8 mouse cellular contexts compared by ENCODE assay signal in genomic region chr9:20743946-20744738, GRCm38 (mm10). TPM values are rescaled to one million over a fixed set of nuclear protein-coding genes. Genes with fewer than 3 reads are reported as not detected.
A peak's percentile ranks its signal among the peaks of the same experiment; 100 is the strongest.
DNase-seq lines count a peak whose midpoint lies in the region; ATAC-seq lines count a peak whose summit lies in the region.

No protein-coding gene starts in this region.

- no peaks in the 10 kb centered on the region for H3K36me3 ChIP-seq in forebrain, embryonic 13.5 days (ENCODE audit: poor library complexity, severe bottlenecking)

- H3K27ac ChIP-seq in forebrain, embryonic 13.5 days = no peak overlapping the region

- peak overlapping the region; percentile 61 for H3K4me3 ChIP-seq in forebrain, embryonic 13.5 days

- H3K27me3 ChIP-seq in forebrain, embryonic 13.5 days = peaks cover 36% of the 10 kb centered on the region

- 9% methylated on average over 22 of the region's 22 CpGs for WGBS in forebrain, embryonic 13.5 days

- no peak for ATAC-seq in forebrain, embryonic 13.5 days
- ATAC-seq in megakaryocyte progenitor cell, adult 5-6 weeks (replicated peaks; ENCODE audit: poor library complexity) = peak; percentile 49; the same call in 1 of the 2 replicates

- peak; percentile 39 for DNase-seq in gastrocnemius, postnatal 10 days
- DNase-seq in gastrocnemius, postnatal 4 days (ENCODE audit: low spot score in 2 of 2) = no peak
- peak; percentile 46 for DNase-seq in right cerebral cortex, postnatal 14 days
- no peak for DNase-seq in right cerebral cortex, postnatal 36 days (ENCODE audit: low spot score in 2 of 2)
- peak; percentile 43 for DNase-seq in thymus, postnatal 14 days
- no peak for DNase-seq in adipocyte (ENCODE audit: low spot score)

- H3K9me3 ChIP-seq in forebrain, embryonic 13.5 days (replicated peaks) = no peaks in the 10 kb centered on the region

- peaks cover 40% of the 10 kb centered on the region for H3K4me1 ChIP-seq in forebrain, embryonic 13.5 days

- H3K4me2 ChIP-seq in forebrain, embryonic 13.5 days = peak overlapping the region; percentile 78

- peak overlapping the region; percentile 75; the same call in 1 of the 2 replicates for H3K9ac ChIP-seq in forebrain, embryonic 13.5 days

RNA-seq across cellular contexts. Expression of gene Olfm2, which starts 2.0 kb away (rescaled TPM):
- total RNA-seq in gastrocnemius, postnatal 10 days (2021) = under 1 TPM; 0.52 TPM
- under 1 TPM; 0.74 to 0.98 TPM for total RNA-seq in gastrocnemius, postnatal 4 days (2021)
- 52.6 and 68.1 TPM in 2 replicates for polyA plus RNA-seq in forebrain, embryonic 13.5 days (2015; fragmentation: Nextera tagmentation; extraction: Ambion mirVana)
- 0.27 and 0.32 TPM in 2 replicates for total RNA-seq in megakaryocyte progenitor cell, adult 5-6 weeks (2015)
- total RNA-seq in megakaryocyte progenitor cell, adult 5-6 weeks (2017) = 0.34 TPM in 1 of 2 replicates, not detected in the other

Comparison
In these comparisons a context has a peak if more than half of its experiments do, and no peak if none do; other contexts are left out.
1. DNase-seq: peak in gastrocnemius, postnatal 10 days (single experiment), right cerebral cortex, postnatal 14 days (single experiment) and thymus, postnatal 14 days (single experiment); none in gastrocnemius, postnatal 4 days (0 of 2), right cerebral cortex, postnatal 36 days (0 of 2) and adipocyte (single experiment).